Mouse (Mus musculus): ENCODE measurements around the gene Gm973. TPM values are rescaled to one million over a fixed set of nuclear protein-coding genes. Genes with fewer than 3 reads are reported as not detected.

The Gm973 gene
- under 1 TPM; 0.35 to 0.45 TPM for total RNA-seq (2021)

DNA sequence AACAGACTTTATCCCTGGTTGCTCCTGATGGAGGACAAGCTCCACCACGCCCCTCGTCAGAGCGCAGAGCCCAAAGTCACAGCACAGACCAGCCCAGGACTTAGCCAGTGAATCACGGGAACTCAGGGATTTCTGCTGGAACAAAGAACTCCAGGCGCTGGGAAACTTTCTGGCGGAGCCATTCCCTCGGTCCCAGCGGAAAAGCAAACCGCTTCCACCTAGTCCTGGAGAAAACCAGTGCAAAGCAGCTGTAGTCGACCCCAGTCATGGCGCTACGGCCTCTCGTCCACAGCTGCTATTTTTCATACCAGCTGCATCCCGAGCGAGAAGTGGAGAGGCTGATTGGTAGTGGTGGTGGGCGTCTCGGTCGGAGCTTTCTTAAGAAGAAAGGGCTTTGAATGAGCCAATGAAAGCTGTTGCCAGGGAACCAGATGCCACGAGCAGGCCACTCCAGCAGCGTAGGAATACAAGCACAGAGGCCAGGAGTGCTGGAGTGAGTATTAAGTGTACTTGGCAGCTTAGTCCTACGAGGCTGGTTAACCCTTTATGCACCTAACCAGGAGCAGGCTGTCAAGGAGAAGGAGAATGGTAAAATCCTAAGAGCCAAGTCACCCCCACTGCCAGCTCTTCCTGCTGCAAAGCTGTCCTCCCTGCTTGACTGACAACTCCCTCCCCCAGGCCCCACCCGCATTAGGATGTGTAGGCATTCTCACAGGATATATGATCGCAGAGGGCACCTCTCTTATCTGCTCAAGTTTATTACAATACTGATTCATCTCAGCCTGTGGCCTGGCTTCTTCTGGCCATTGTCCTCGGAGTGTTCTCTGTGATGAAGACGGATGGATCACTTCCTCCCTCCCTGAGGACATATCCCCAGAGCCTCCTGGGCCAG lies at the start of gene Gm973:
Gm973 (plus strand) TSS at position 239 of the 892 bp plus-strand sequence.
- DNase-seq = peak; percentile 65 to 76
- intact Hi-C loops (cut with DNase I) = no loop called here

DNA sequence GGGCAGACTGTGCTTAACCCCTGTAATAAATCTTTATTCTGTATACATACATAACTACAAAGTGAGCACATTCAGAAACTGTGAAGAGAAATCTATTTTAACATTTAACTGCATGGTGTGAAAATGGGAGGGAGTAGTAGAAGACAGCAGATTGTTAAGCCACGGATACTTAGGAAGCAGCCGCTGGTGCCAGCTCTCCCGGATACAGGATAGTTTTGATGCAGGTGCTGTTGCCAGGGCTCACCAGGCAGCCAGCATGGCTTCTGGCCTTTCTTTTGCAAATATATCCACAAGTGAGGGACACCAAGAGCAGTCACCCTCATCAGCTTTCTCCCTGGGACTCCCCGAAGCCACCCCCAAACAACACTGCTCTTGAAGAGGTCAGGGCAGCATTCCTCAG lies 46.9 kb upstream of the Gm973 start:
- DNase-seq = no peak
- intact Hi-C loops (cut with DNase I) = no loop called here

- DNase-seq = no peak
- intact Hi-C loops (cut with DNase I) = no loop called here
These were observed 45.3 kb upstream of the Gm973 start for GRCm38 (mm10) chr1:59470766-59471165.

- intact Hi-C loops (cut with DNase I) = no loop called here
- no peak for DNase-seq
These were observed 43.5 kb upstream of the Gm973 start for GRCm38 (mm10) chr1:59472368-59473180.

GRCm38 (mm10) chr1:59473181-59473555 lies 42.9 kb upstream of the Gm973 start:
- intact Hi-C loops (cut with DNase I) = no loop called here

GRCm38 (mm10) chr1:59475618-59476017 lies 40.4 kb upstream of the Gm973 start:
- DNase-seq = no peak
- intact Hi-C loops (cut with DNase I) = no loop called here

More at GRCm38 (mm10) chr1:59473181-59473555, 42.9 kb upstream of the Gm973 start:
- no peak for DNase-seq

DNA sequence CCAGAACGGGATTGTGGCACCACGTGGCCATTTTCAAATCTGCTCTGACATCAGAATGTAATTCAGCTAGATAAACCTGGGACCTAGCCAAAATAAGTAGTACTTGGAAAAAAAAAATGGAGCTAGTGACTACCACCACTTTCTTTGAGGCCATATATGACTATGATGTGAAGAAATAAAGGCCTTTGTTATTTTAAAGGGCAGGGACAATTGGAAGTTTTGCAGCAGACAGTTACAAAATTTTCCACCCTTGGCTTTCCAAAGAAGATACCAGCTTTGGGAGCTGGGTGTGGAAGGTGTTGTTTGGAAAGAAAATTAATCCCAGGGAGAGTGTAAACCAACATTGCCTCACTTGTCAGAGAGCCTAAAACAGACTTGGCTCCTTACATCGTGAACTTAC lies 37.2 kb upstream of the Gm973 start:
- intact Hi-C loops (cut with DNase I) = no loop called here
- DNase-seq = no peak

- intact Hi-C loops (cut with DNase I) = loop anchor here (5.0 kb wide), 2 partner anchors 141 to 164 kb away; no protein-coding TSS in a partner anchor
- DNase-seq = peak in 1 of 2 experiments; percentile 24
These were observed 35.1 kb upstream of the Gm973 start for GRCm38 (mm10) chr1:59480821-59481455.

DNA sequence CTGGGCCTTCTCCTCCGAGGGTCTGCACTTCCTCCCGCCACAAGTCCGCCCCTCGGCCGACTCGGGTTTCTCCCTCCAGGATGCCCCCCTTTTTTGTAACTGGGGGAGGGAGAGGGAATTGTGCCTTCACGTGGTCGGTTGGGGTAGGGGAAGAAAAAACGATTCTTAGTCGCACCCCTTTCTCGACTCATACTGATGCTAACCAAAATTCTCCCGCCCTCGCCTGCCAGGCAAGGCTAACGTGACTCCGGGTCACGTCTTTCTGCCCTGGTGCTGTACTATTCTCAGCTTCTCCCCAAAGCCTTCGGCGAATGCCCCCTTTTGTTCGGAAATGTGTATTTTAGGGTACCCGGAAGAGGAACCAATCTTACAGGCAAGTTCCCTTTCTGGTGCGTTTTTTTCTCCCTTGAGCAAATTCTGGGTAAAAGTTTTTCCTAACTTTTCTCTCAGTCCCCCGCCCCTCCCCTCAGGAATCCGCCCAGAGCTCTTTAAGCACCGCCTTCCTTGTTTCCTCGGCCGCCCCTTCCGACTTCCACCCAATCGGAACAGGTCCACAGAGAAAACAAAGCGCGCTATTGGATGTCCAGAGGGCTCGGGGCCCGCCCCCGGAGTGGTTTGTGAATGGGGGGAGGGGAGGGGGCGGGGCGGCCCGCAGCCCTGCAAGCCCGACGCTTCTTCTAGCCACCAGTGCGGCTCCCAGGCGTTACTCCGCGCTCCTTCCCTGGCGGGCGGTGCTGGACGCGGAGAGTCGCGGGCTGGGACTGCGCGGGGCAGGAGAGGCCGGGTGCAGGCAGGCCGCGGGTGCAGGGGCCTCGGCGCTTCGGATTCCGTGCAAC lies 34.4 kb upstream of the Gm973 start:
- intact Hi-C loops (cut with DNase I) = loop anchor here (2.0 to 5.0 kb wide), 3 partner anchors 103 to 164 kb away; no protein-coding TSS in a partner anchor
- peak; percentile 96 to 97 for DNase-seq

DNA sequence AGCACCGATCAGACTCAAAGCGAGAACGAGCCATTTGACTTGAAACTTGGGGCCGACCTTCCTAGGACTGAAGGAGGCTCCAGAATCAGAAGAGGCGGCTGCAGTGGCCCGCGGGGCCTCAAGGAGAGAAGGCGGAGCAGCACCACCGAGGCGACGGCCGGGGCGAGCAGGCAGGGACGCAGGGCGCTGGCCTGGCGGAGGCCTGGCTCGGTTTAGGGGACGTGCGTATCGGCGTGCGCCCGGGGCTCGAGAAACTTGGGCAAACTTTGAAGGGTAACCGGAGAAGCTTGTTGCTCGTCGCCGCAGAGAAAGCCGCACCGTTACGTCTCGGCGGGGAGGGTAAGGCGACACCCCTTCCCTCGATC lies 33.8 kb upstream of the Gm973 start, which contains the start of gene Fzd7:
Fzd7 (plus strand) TSS at position 94 of the 365 bp plus-strand sequence.
- intact Hi-C loops (cut with DNase I) = loop anchor here (2.0 to 5.0 kb wide), 3 partner anchors 102 to 165 kb away; no protein-coding TSS in a partner anchor
- no peak for DNase-seq

GRCm38 (mm10) chr1:59482696-59483520 lies 33.2 kb upstream of the Gm973 start:
- peak; percentile 55 to 62 for DNase-seq
- intact Hi-C loops (cut with DNase I) = loop anchor here (2.0 to 5.0 kb wide), 3 partner anchors 102 to 166 kb away; no protein-coding TSS in a partner anchor

DNA sequence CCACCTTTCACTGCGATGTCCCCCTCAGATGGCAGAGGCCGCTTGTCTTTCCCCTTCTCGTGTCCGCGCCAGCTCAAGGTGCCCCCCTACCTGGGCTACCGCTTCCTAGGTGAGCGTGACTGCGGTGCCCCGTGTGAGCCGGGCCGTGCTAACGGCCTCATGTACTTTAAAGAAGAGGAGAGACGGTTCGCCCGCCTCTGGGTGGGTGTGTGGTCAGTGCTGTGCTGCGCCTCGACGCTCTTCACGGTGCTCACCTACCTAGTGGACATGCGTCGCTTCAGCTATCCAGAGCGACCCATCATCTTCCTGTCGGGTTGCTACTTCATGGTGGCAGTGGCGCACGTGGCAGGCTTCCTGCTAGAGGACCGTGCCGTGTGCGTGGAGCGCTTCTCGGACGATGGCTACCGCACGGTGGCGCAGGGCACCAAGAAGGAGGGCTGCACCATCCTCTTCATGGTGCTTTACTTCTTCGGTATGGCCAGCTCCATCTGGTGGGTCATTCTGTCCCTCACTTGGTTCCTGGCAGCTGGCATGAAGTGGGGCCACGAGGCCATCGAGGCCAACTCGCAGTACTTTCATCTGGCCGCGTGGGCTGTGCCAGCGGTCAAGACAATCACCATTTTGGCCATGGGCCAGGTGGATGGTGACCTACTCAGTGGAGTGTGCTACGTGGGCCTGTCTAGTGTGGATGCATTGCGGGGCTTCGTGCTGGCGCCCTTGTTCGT lies 32.4 kb upstream of the Gm973 start:
- DNase-seq = peak; percentile 73 to 75
- intact Hi-C loops (cut with DNase I) = loop anchor here (2.0 to 5.0 kb wide), 3 partner anchors 101 to 166 kb away; no protein-coding TSS in a partner anchor

DNA sequence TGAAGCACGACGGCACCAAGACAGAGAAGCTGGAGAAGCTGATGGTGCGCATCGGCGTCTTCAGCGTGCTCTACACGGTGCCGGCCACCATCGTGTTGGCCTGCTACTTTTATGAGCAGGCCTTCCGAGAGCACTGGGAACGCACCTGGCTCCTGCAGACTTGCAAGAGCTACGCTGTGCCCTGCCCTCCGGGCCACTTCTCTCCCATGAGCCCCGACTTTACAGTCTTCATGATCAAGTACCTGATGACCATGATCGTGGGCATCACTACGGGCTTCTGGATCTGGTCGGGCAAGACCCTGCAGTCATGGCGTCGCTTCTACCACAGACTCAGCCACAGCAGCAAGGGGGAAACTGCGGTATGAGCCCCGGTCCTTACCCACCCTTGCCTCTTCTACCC lies 31.8 kb upstream of the Gm973 start:
- intact Hi-C loops (cut with DNase I) = loop anchor here (5.0 kb wide), 2 partner anchors 138 to 167 kb away; no protein-coding TSS in a partner anchor
- DNase-seq = no peak

DNA sequence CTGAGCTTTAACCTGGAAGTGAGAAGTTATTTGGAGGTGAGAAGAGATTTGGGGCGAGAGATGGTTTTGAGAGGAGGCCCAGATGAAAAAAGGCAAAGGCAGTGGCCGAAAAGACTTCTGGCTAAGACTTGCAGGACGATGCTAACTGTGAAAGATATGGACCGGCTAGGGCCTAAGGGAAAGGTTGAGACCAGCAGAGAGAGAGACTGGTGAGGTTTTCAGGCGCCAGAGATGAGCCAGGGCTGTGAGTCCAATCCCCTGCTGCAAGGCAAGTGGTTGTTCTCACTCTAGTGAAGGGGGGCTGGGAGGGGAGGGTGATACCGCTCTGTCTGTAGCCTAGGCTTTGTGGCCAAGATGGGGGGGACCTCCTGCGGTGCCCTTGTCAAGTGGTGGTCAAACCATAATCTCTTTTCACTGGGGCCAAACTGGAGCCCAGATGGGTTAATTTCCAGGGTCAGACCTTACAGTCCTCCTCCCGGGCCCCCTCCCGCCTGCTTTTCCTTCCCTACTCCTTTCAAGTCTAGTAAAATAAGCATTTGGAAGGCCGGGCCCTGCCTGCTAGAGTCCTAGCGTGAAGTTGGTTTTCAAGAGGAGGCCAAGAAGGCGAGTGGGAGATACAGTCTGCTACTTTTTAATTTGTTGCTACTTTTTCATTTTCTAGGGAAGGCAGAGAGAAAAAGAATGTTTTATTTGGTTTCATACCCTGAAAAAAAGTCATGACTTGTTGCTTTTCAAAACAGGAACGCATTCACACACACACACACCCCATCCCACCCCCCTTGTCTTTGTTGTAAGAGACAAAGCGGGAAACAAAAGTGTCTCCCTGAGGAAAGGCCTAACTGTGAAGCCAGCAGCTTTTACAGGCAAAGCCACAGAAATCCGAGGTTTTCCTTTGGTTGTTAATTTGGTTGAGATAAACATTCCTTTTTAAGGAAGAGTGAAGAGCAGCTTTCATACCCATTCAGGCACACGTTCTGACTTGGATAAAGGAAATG lies 31.0 kb upstream of the Gm973 start:
- DNase-seq = peak in 1 of 2 experiments; percentile 10
- intact Hi-C loops (cut with DNase I) = loop anchor here (5.0 kb wide), 2 partner anchors 137 to 168 kb away; no protein-coding TSS in a partner anchor

GRCm38 (mm10) chr1:59485803-59486202 lies 30.3 kb upstream of the Gm973 start:
- intact Hi-C loops (cut with DNase I) = no loop called here
- no peak for DNase-seq

- intact Hi-C loops (cut with DNase I) = no loop called here
- peak; percentile 37 for DNase-seq
These were observed 28.4 kb upstream of the Gm973 start for GRCm38 (mm10) chr1:59487651-59488051.

- intact Hi-C loops (cut with DNase I) = no loop called here
- no peak for DNase-seq
These were observed 27.6 kb upstream of the Gm973 start for GRCm38 (mm10) chr1:59488481-59488880.
